Mouse (Mus musculus) liver, adult 2 months (tissue): ENCODE data around the gene Ext2. TPM values are rescaled to one million over a fixed set of nuclear protein-coding genes. Genes with fewer than 3 reads are reported as not detected.

Experiments used
- DNase-seq: peaks from one replicate; pipeline ENCODE4 v3.0.0-alpha.2; 2011; ENCODE audit warnings: low read depth, low spot score; ENCODE audit errors: extremely low read depth
- H3K27ac ChIP-seq: fragments of 200-500 bp; replicated peaks from 2 replicates; pipeline ENCODE4 v1.5.1; 2012; ENCODE audit warnings: low read depth, mild to moderate bottlenecking, control low read depth, inconsistent platforms, low read length; ENCODE audit not compliant: insufficient read depth
- H3K27me3 ChIP-seq: fragments of 200-500 bp; 2 replicates; pipeline ENCODE4 v1.6.1; 2012; ENCODE audit warnings: mild to moderate bottlenecking, moderate library complexity, low read length, inconsistent platforms; ENCODE audit not compliant: control insufficient read depth, insufficient read depth
- H3K36me3 ChIP-seq: fragments of 200-500 bp; 2 replicates; pipeline ENCODE4 v1.6.1; 2012; ENCODE audit warnings: low read length, inconsistent platforms; ENCODE audit not compliant: control insufficient read depth, insufficient read depth
- H3K4me1 ChIP-seq: fragments of 200-500 bp; 2 replicates; pipeline ENCODE4 v1.6.1; 2011; ENCODE audit warnings: low read length; ENCODE audit not compliant: control insufficient read depth, insufficient read depth
- H3K4me3 ChIP-seq: fragments of 200-500 bp; 2 replicates; pipeline ENCODE4 v1.5.1; 2011; ENCODE audit warnings: low read depth, mild to moderate bottlenecking, control low read depth, low read length, moderate library complexity; ENCODE audit not compliant: insufficient read depth
- H3K79me2 ChIP-seq: fragments of 200-500 bp; 2 replicates; pipeline ENCODE4 v1.6.1; 2012; ENCODE audit warnings: inconsistent platforms, mild to moderate bottlenecking, low read length, moderate library complexity; ENCODE audit not compliant: control insufficient read depth, insufficient read depth
- H3K9ac ChIP-seq: fragments of 200-500 bp; 2 replicates; pipeline ENCODE4 v1.6.1; 2012; ENCODE audit warnings: low read depth, mild to moderate bottlenecking, control low read depth, inconsistent platforms, low read length
- CTCF ChIP-seq: fragments of 200-500 bp; IDR thresholded peaks from 2 replicates; pipeline ENCODE4 v1.5.1; 2011; ENCODE audit warnings: low read depth, low read length, control low read depth
- POLR2A ChIP-seq: fragments of 200-500 bp; IDR thresholded peaks from 2 replicates; pipeline ENCODE4 v1.6.1; 2011; ENCODE audit warnings: low read length, control low read depth; ENCODE audit not compliant: insufficient read depth; ENCODE audit errors: extremely low read depth
- WGBS: fragments of 180-500 bp; shearing (Covaris S2); methylation state at CpG from one replicate; pipeline ENCODE4 v1.1.7; 2018; 5-methylcytosine and 5-hydroxymethylcytosine counted together
- polyA plus RNA-seq: library from polyadenylated mRNA; depleted of rRNA; stranded (reverse); fragments of >200 nt; gene quantifications from 2 replicates; pipeline ENCODE4 v1.2.3, GENCODE M21; 2012
- total RNA-seq: library from RNA; depleted of rRNA; stranded (reverse); fragments of >200 nt; gene quantifications from 2 replicates; pipeline ENCODE4 v1.2.3, GENCODE M21; 2014

The Ext2 gene
- total and polyA plus RNA-seq, 2 experiments: 14.1 to 19.1 TPM

- 94% methylated on average over 4 of the region's 4 CpGs for WGBS
- no peaks in the 10 kb centered on the region for H3K27me3 ChIP-seq
- no peaks in the 10 kb centered on the region for H3K4me1 ChIP-seq
- 0 out of 2 replicates have a peak, but pooled peaks cover 2% of the 10 kb centered on the region for H3K36me3 ChIP-seq
- H3K79me2 ChIP-seq: no peaks in the 10 kb centered on the region
- no peak for DNase-seq
- H3K27ac ChIP-seq: no peak overlapping the region
- no peak overlapping the region for H3K9ac ChIP-seq
- no peak overlapping the region for H3K4me3 ChIP-seq
- TF ChIP-seq CTCF (no peak), POLR2A (no peak)
These were observed 16.6 kb upstream of the Ext2 start for GRCm38 (mm10) chr2:93838931-93839330.

GRCm38 (mm10) chr2:93836232-93836785 is 13.9 kb upstream of the Ext2 start:
- H3K27ac ChIP-seq: no peak overlapping the region
- no peak overlapping the region for H3K9ac ChIP-seq
- H3K4me3 ChIP-seq: no peak overlapping the region
- peak; percentile 17 for DNase-seq
- H3K79me2 ChIP-seq: no peaks in the 10 kb centered on the region
- WGBS: 76% methylated on average over 13 of the region's 13 CpGs
- H3K4me1 ChIP-seq: no peaks in the 10 kb centered on the region
- TF ChIP-seq POLR2A (no peak), CTCF (no peak)
- H3K27me3 ChIP-seq: no peaks in the 10 kb centered on the region
- H3K36me3 ChIP-seq: no peaks in the 10 kb centered on the region

GRCm38 (mm10) chr2:93835596-93835995 is 13.2 kb upstream of the Ext2 start:
- TF ChIP-seq CTCF (no peak), POLR2A (no peak)
- 85% methylated on average over 11 of the region's 11 CpGs for WGBS
- no peak overlapping the region for H3K4me3 ChIP-seq
- no peak for DNase-seq
- H3K27me3 ChIP-seq: no peaks in the 10 kb centered on the region
- H3K36me3 ChIP-seq: no peaks in the 10 kb centered on the region
- no peaks in the 10 kb centered on the region for H3K79me2 ChIP-seq
- H3K4me1 ChIP-seq: no peaks in the 10 kb centered on the region
- H3K9ac ChIP-seq: no peak overlapping the region
- H3K27ac ChIP-seq: no peak overlapping the region

DNA sequence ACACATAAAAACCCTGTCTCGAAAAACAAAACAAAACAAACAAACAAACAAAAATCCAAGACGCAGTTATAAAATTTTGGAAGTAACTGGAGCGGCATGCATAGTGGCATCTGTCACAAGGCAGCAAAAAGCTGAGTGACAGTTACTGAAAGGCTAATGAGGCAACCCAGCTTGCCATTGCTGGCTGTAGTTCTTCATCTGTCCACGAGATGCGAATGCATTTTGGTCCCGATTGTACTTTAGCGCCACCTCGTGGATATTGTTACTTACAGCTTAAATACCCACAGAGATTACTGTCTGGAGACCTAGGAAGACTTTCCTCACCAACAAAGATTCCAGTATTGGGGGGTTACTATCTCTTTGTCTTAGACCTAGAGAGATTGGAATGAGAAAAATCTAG is 1.2 kb upstream of the Ext2 start:
- DNase-seq: peak; percentile 89
- Histone ChIP-seq H3K9ac (no peak overlapping the region), H3K4me3 (no peak overlapping the region), H3K4me1 (peaks cover 1% of the 10 kb centered on the region), H3K27ac (no peak overlapping the region), H3K79me2 (peaks cover 26% of the 10 kb centered on the region), H3K27me3 (no peaks in the 10 kb centered on the region), H3K36me3 (no peaks in the 10 kb centered on the region)
- 17% methylated on average over 8 of the region's 8 CpGs for WGBS
- TF ChIP-seq POLR2A (no peak), CTCF (peak; percentile 82)

DNA sequence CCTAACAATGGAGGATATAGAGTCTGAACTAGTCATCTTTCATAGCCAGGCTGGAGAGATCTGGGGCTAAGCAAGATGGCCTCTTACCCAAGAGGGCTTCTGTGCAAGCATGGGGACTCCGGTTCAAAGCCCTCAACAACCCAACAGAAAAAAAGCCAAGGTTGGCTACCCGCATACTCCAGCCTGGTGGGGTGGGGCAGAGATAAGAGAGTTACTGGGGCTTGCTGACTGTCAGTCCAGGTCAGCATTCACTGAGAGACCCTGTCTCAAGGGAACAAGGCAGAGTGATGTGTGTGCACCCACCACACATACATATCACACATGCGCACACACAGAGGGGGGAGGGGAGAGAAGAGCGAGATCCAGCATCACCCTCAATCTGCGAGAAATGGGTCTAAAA is 4.6 kb downstream of the Ext2 start:
- TF ChIP-seq CTCF (no peak), POLR2A (no peak)
- 95% methylated on average over 5 of the region's 5 CpGs for WGBS
- H3K27me3 ChIP-seq: no peaks in the 10 kb centered on the region
- peaks cover 29% of the 10 kb centered on the region for H3K79me2 ChIP-seq
- no peak overlapping the region for H3K9ac ChIP-seq
- H3K27ac ChIP-seq: no peak overlapping the region
- H3K4me3 ChIP-seq: no peak overlapping the region
- H3K36me3 ChIP-seq: no peaks in the 10 kb centered on the region
- H3K4me1 ChIP-seq: peaks cover 1% of the 10 kb centered on the region
- DNase-seq: no peak

GRCm38 (mm10) chr2:93813343-93813742 is 9.0 kb downstream of the Ext2 start:
- TF ChIP-seq POLR2A (no peak), CTCF (no peak)
- no peak overlapping the region for H3K27ac ChIP-seq
- peaks cover 1% of the 10 kb centered on the region; the same call in 1 of the 2 replicates for H3K79me2 ChIP-seq
- DNase-seq: no peak
- WGBS: 95% methylated on average over 22 of the region's 22 CpGs
- no peaks in the 10 kb centered on the region for H3K4me1 ChIP-seq
- no peak overlapping the region for H3K9ac ChIP-seq
- H3K4me3 ChIP-seq: no peak overlapping the region
- H3K27me3 ChIP-seq: no peaks in the 10 kb centered on the region
- peaks cover 12% of the 10 kb centered on the region; the same call in 1 of the 2 replicates for H3K36me3 ChIP-seq
